Mouse (Mus musculus): ENCODE measurements at regions not wholly inside any gene's neighbourhood (a gene's known extent, or its start where the extent isn't known, plus 50 kb on each side); places are given as distances from the start of the nearest gene placed in this dataset.

- TF ChIP-seq CTCF (IDR thresholded peaks at IDR 0.05 in 2 of 3, conservative IDR thresholded peaks at IDR 0.05 in 1 of 3; ENCODE audit: control insufficient read depth in 1 of 3, insufficient read depth in 1 of 3, low read depth in 2 of 3, low read length in 3 of 3, poor library complexity in 1 of 3, severe bottlenecking in 1 of 3) = no peak
- TF ChIP-seq SIN3A (IDR thresholded peaks at IDR 0.05; ENCODE audit: low read length) = no peak
- no peak for TF ChIP-seq USF1 (IDR thresholded peaks at IDR 0.05; ENCODE audit: low read depth, low read length)
- TF ChIP-seq POLR2A (IDR thresholded peaks at IDR 0.05; ENCODE audit: control insufficient read depth in 1 of 2, insufficient read depth in 1 of 2, low read depth in 1 of 2, low read length in 2 of 2, poor library complexity in 1 of 2) = no peak
- no peak for TF ChIP-seq E2F4 (IDR thresholded peaks at IDR 0.05; ENCODE audit: borderline replicate concordance, low read depth, low read length)
These were observed 260.5 kb downstream of the Rps24 start for GRCm38 (mm10) chr14:24747471-24747795.
